Mouse (Mus musculus) forebrain, embryonic 11.5 days (tissue): ENCODE results near the gene Naaladl1. TPM values are rescaled to one million over a fixed set of nuclear protein-coding genes. Genes with fewer than 3 reads are reported as not detected.
A peak's percentile ranks its signal among the peaks of the same experiment; 100 is the strongest.

Experiments
- ATAC-seq: fragments of 200-750 bp; cut with Nextera tagmentation; replicated peaks from 2 replicates; pipeline ENCODE4 v1.8.0; 2017; ENCODE audit warnings: moderate TSS enrichment; ENCODE audit not compliant: low FRiP score
- DNase-seq: peaks from one replicate; pipeline ENCODE4 v3.0.0-alpha.2; 2017; ENCODE audit warnings: low spot score
- H3K27ac ChIP-seq: fragments of 300-500 bp; sonication (generic); 2 replicates; pipeline ENCODE4 v1.5.1; 2014; ENCODE audit warnings: low read depth, low read length
- H3K27me3 ChIP-seq: fragments of 300-500 bp; sonication (generic); 2 replicates; pipeline ENCODE4 v1.6.1; 2014; ENCODE audit warnings: mild to moderate bottlenecking, low read length, mixed read lengths; ENCODE audit not compliant: control insufficient read depth, insufficient read depth
- H3K36me3 ChIP-seq: fragments of 300-500 bp; sonication (generic); 2 replicates; pipeline ENCODE4 v1.6.1; 2014; ENCODE audit warnings: mild to moderate bottlenecking, low read length, moderate library complexity, mixed read lengths; ENCODE audit not compliant: control insufficient read depth, insufficient read depth
- H3K4me1 ChIP-seq: fragments of 300-500 bp; sonication (generic); replicated peaks from 2 replicates; pipeline ENCODE4 v1.6.1; 2014; ENCODE audit warnings: low read length, mixed read lengths; ENCODE audit not compliant: control insufficient read depth, insufficient read depth
- H3K4me2 ChIP-seq: fragments of 300-500 bp; sonication (generic); 2 replicates; pipeline ENCODE4 v1.6.1; 2014; ENCODE audit warnings: low read depth, mild to moderate bottlenecking, low read length, moderate library complexity, mixed read lengths; ENCODE audit not compliant: severe bottlenecking
- H3K4me3 ChIP-seq: fragments of 300-500 bp; sonication (generic); 2 replicates; pipeline ENCODE4 v1.5.1; 2014; ENCODE audit warnings: low read depth, low read length
- H3K9ac ChIP-seq: fragments of 300-500 bp; sonication (generic); 2 replicates; pipeline ENCODE4 v1.6.1; 2014; ENCODE audit warnings: low read length
- H3K9me3 ChIP-seq: fragments of 300-500 bp; sonication (generic); 2 replicates; pipeline ENCODE4 v1.6.1; 2016; ENCODE audit warnings: low read length, mixed read lengths; ENCODE audit not compliant: control insufficient read depth
- WGBS: fragments of 180-500 bp; shearing (Covaris S2); extraction: QIAGEN DNeasy Blood & Tissue Kit; methylation state at CpG from one replicate; pipeline ENCODE4 v1.1.7; 2014; 5-methylcytosine and 5-hydroxymethylcytosine counted together
- polyA plus RNA-seq: library from polyadenylated mRNA; unstranded; fragments of >200 nt; fragmentation: Nextera tagmentation; extraction: Ambion mirVana; gene quantifications from 2 replicates; pipeline ENCODE4 v1.2.1, GENCODE M21; 2014

Naaladl1 gene
- polyA plus RNA-seq, 1 experiment from 2014 or later: 1.0 TPM

- no peak for DNase-seq
- no peaks in the 10 kb centered on the region for H3K9me3 ChIP-seq
- H3K27ac ChIP-seq: no peak overlapping the region
- H3K4me2 ChIP-seq: no peak overlapping the region
- WGBS: 93% methylated on average over 5 of the region's 5 CpGs
- ATAC-seq: no peak
- no peaks in the 10 kb centered on the region for H3K27me3 ChIP-seq
- no peaks in the 10 kb centered on the region; the same call in 1 of the 2 replicates for H3K36me3 ChIP-seq
- H3K4me1 ChIP-seq: peaks cover 5% of the 10 kb centered on the region
- no peak overlapping the region for H3K9ac ChIP-seq
- no peak overlapping the region for H3K4me3 ChIP-seq
These were observed 31.7 kb upstream of the Naaladl1 start for GRCm38 (mm10) chr19:6073889-6074288.

GRCm38 (mm10) chr19:6076564-6077393 lies 28.8 kb upstream of the Naaladl1 start, which contains the start of gene Vps51:
Vps51 (minus strand) TSS chr19:6077231.
- H3K4me3 ChIP-seq: peak within 1 kb of the TSS; percentile 76
- peak; percentile 89 for ATAC-seq

GRCm38 (mm10) chr19:6079983-6080480 lies 25.6 kb upstream of the Naaladl1 start, which contains the start of gene Tmem262:
Tmem262 (plus strand) TSS chr19:6080033.
- no peak for DNase-seq
- Histone ChIP-seq H3K4me1 (peaks cover 11% of the 10 kb centered on the region), H3K9me3 (no peaks in the 10 kb centered on the region), H3K9ac (no peak within 1 kb of the TSS), H3K4me3 (no peak within 1 kb of the TSS), H3K36me3 (no peaks in the 10 kb centered on the region; the same call in 1 of the 2 replicates), H3K4me2 (no peak within 1 kb of the TSS), H3K27me3 (no peaks in the 10 kb centered on the region), H3K27ac (no peak within 1 kb of the TSS)
- ATAC-seq: no peak
- 94% methylated on average over 12 of the region's 12 CpGs for WGBS

More at GRCm38 (mm10) chr19:6076564-6077393, 28.8 kb upstream of the Naaladl1 start, which contains the start of gene Vps51:
- Histone ChIP-seq H3K27me3 (no peaks in the 10 kb centered on the region), H3K4me2 (peak within 1 kb of the TSS; percentile 90), H3K36me3 (no peaks in the 10 kb centered on the region; the same call in 1 of the 2 replicates), H3K9ac (peak within 1 kb of the TSS; percentile 86), H3K9me3 (no peaks in the 10 kb centered on the region), H3K27ac (peak within 1 kb of the TSS; percentile 69), H3K4me1 (peaks cover 5% of the 10 kb centered on the region)
- DNase-seq: peak; percentile 88
- WGBS: under 1% methylated on average over 33 of the region's 33 CpGs

GRCm38 (mm10) chr19:6082156-6082555 lies 23.4 kb upstream of the Naaladl1 start, which contains the start of gene Gm28374:
Gm28374 (minus strand) TSS chr19:6082256.
- no peak for ATAC-seq

GRCm38 (mm10) chr19:6084478-6085248 lies 20.9 kb upstream of the Naaladl1 start, which contains the start of the genes Zfpl1 and Cdca5:
Zfpl1 (minus strand) TSS chr19:6084956.
Cdca5 (plus strand) TSS chr19:6084983.
- Histone ChIP-seq H3K4me1 (peaks cover 8% of the 10 kb centered on the region; the same call in 1 of the 2 replicates), H3K4me2 (peak within 1 kb of the TSS; percentile 93), H3K36me3 (no peaks in the 10 kb centered on the region; the same call in 1 of the 2 replicates), H3K4me3 (peak within 1 kb of the TSS; percentile 83), H3K27ac (peak within 1 kb of the TSS; percentile 51; the same call in 1 of the 2 replicates), H3K9ac (peak within 1 kb of the TSS; percentile 61), H3K27me3 (no peaks in the 10 kb centered on the region), H3K9me3 (no peaks in the 10 kb centered on the region)
- WGBS: under 1% methylated on average over 58 of the region's 58 CpGs
- peak; percentile 87 for ATAC-seq
- peak; percentile 98 for DNase-seq

More at GRCm38 (mm10) chr19:6082156-6082555, 23.4 kb upstream of the Naaladl1 start, which contains the start of gene Gm28374:
- H3K9me3 ChIP-seq: no peaks in the 10 kb centered on the region
- H3K36me3 ChIP-seq: no peaks in the 10 kb centered on the region; the same call in 1 of the 2 replicates
- peaks cover 8% of the 10 kb centered on the region; the same call in 1 of the 2 replicates for H3K4me1 ChIP-seq
- H3K4me3 ChIP-seq: no peak within 1 kb of the TSS
- no peak within 1 kb of the TSS for H3K9ac ChIP-seq
- no peak within 1 kb of the TSS for H3K27ac ChIP-seq
- H3K4me2 ChIP-seq: no peak within 1 kb of the TSS
- no peak for DNase-seq
- no peaks in the 10 kb centered on the region for H3K27me3 ChIP-seq
- WGBS: 96% methylated on average over 9 of the region's 9 CpGs

GRCm38 (mm10) chr19:6085417-6085879 lies 20.1 kb upstream of the Naaladl1 start:
- H3K27ac ChIP-seq: peak overlapping the region; percentile 51; the same call in 1 of the 2 replicates
- under 1% methylated on average over 17 of the region's 17 CpGs for WGBS
- H3K9me3 ChIP-seq: no peaks in the 10 kb centered on the region
- peak overlapping the region; percentile 93 for H3K4me2 ChIP-seq
- peak; percentile 74 for ATAC-seq
- H3K4me1 ChIP-seq: peaks cover 8% of the 10 kb centered on the region; the same call in 1 of the 2 replicates
- H3K27me3 ChIP-seq: no peaks in the 10 kb centered on the region
- no peaks in the 10 kb centered on the region; the same call in 1 of the 2 replicates for H3K36me3 ChIP-seq
- H3K4me3 ChIP-seq: peak overlapping the region; percentile 83
- peak overlapping the region; percentile 59 for H3K9ac ChIP-seq
- DNase-seq: peak; percentile 82

GRCm38 (mm10) chr19:6088841-6089240 lies 16.7 kb upstream of the Naaladl1 start:
- H3K4me1 ChIP-seq: peaks cover 7% of the 10 kb centered on the region; the same call in 1 of the 2 replicates
- no peaks in the 10 kb centered on the region for H3K27me3 ChIP-seq
- 95% methylated on average over 13 of the region's 13 CpGs for WGBS
- no peaks in the 10 kb centered on the region for H3K9me3 ChIP-seq
- H3K9ac ChIP-seq: no peak overlapping the region
- ATAC-seq (no peak), DNase-seq (no peak)
- H3K4me2 ChIP-seq: no peak overlapping the region
- no peak overlapping the region for H3K4me3 ChIP-seq
- H3K36me3 ChIP-seq: peaks cover 9% of the 10 kb centered on the region
- no peak overlapping the region for H3K27ac ChIP-seq

GRCm38 (mm10) chr19:6094119-6094518 lies 11.5 kb upstream of the Naaladl1 start, which contains the start of gene AC131692.1:
AC131692.1 (plus strand) TSS chr19:6094419.
- no peak within 1 kb of the TSS for H3K4me2 ChIP-seq
- 86% methylated on average over 7 of the region's 7 CpGs for WGBS
- H3K27me3 ChIP-seq: no peaks in the 10 kb centered on the region
- H3K4me3 ChIP-seq: no peak within 1 kb of the TSS
- peaks cover 9% of the 10 kb centered on the region for H3K36me3 ChIP-seq
- no peak for DNase-seq
- no peaks in the 10 kb centered on the region for H3K4me1 ChIP-seq
- no peak for ATAC-seq
- no peak within 1 kb of the TSS for H3K9ac ChIP-seq
- H3K27ac ChIP-seq: no peak within 1 kb of the TSS
- no peaks in the 10 kb centered on the region for H3K9me3 ChIP-seq
